Mouse (Mus musculus) forebrain, embryonic 12.5 days (tissue): ENCODE measurements at regions not wholly inside any gene's neighbourhood (a gene's known extent, or its start where the extent isn't known, plus 50 kb on each side); places are given as distances from the start of the nearest gene placed in this dataset.

Experiments
- ATAC-seq: fragments of 200-750 bp; cut with Nextera tagmentation; 2 replicates; pipeline ENCODE4 v1.8.0; 2017; ENCODE audit warnings: moderate TSS enrichment; ENCODE audit not compliant: low FRiP score
- H3K27ac ChIP-seq: fragments of 300-500 bp; sonication (generic); 2 replicates; pipeline ENCODE4 v1.5.1; 2016; ENCODE audit warnings: mild to moderate bottlenecking
- H3K27me3 ChIP-seq: fragments of 300-500 bp; sonication (generic); 2 replicates; pipeline ENCODE4 v1.6.1; 2016; ENCODE audit warnings: mild to moderate bottlenecking
- H3K36me3 ChIP-seq: fragments of 300-500 bp; sonication (generic); replicated peaks from 2 replicates; pipeline ENCODE4 v1.6.1; 2016; ENCODE audit warnings: mild to moderate bottlenecking
- H3K4me1 ChIP-seq: fragments of 300-500 bp; sonication (generic); 2 replicates; pipeline ENCODE4 v1.6.1; 2016
- H3K4me2 ChIP-seq: fragments of 300-500 bp; sonication (generic); 2 replicates; pipeline ENCODE4 v1.6.1; 2016; ENCODE audit warnings: mild to moderate bottlenecking, moderate library complexity
- H3K4me3 ChIP-seq: fragments of 300-500 bp; sonication (generic); replicated peaks from 2 replicates; pipeline ENCODE4 v1.5.1; 2016; ENCODE audit warnings: mild to moderate bottlenecking
- H3K9ac ChIP-seq: fragments of 300-500 bp; sonication (generic); 2 replicates; pipeline ENCODE4 v1.6.1; 2016; ENCODE audit warnings: mild to moderate bottlenecking
- H3K9me3 ChIP-seq: fragments of 300-500 bp; sonication (generic); 2 replicates; pipeline ENCODE4 v1.6.1; 2016
- WGBS: fragments of 180-500 bp; shearing (Covaris S2); methylation state at CpG from one replicate; pipeline ENCODE4 v1.1.7; 2016; 5-methylcytosine and 5-hydroxymethylcytosine counted together

- no peak overlapping the region for H3K27ac ChIP-seq
- no peak overlapping the region for H3K9ac ChIP-seq
- H3K4me2 ChIP-seq = no peak overlapping the region
- no peaks in the 10 kb centered on the region for H3K9me3 ChIP-seq
- no peaks in the 10 kb centered on the region for H3K27me3 ChIP-seq
- H3K36me3 ChIP-seq = no peaks in the 10 kb centered on the region
- no peak for ATAC-seq
- H3K4me1 ChIP-seq = no peaks in the 10 kb centered on the region
- no peak overlapping the region for H3K4me3 ChIP-seq
- WGBS = 37% methylated on average over 4 of the region's 4 CpGs
Measured at GRCm38 (mm10) chr16:24207056-24207455, 186.3 kb upstream of the Lpp start.

GRCm38 (mm10) chr16:24206461-24206861, 186.8 kb upstream of the Lpp start:
- Histone ChIP-seq H3K9ac (no peak overlapping the region), H3K36me3 (no peaks in the 10 kb centered on the region), H3K9me3 (no peaks in the 10 kb centered on the region), H3K4me3 (no peak overlapping the region), H3K27ac (no peak overlapping the region), H3K4me2 (no peak overlapping the region), H3K27me3 (no peaks in the 10 kb centered on the region), H3K4me1 (no peaks in the 10 kb centered on the region)
- 79% methylated on average over 4 of the region's 4 CpGs for WGBS
- ATAC-seq = no peak

GRCm38 (mm10) chr16:24205594-24205993, 187.7 kb upstream of the Lpp start:
- no peak for ATAC-seq
- H3K27ac ChIP-seq = no peak overlapping the region
- no peaks in the 10 kb centered on the region for H3K4me1 ChIP-seq
- no peak overlapping the region for H3K9ac ChIP-seq
- no peak overlapping the region for H3K4me2 ChIP-seq
- no peak overlapping the region for H3K4me3 ChIP-seq
- WGBS = 89% methylated on average over 5 of the region's 5 CpGs
- no peaks in the 10 kb centered on the region for H3K27me3 ChIP-seq
- no peaks in the 10 kb centered on the region for H3K36me3 ChIP-seq
- no peaks in the 10 kb centered on the region for H3K9me3 ChIP-seq

GRCm38 (mm10) chr16:24204064-24204730, 189.1 kb upstream of the Lpp start:
- ATAC-seq = no peak
- H3K9me3 ChIP-seq = no peaks in the 10 kb centered on the region
- H3K27me3 ChIP-seq = no peaks in the 10 kb centered on the region
- H3K4me3 ChIP-seq = no peak overlapping the region
- WGBS = 89% methylated on average over 4 of the region's 4 CpGs
- no peak overlapping the region for H3K27ac ChIP-seq
- no peaks in the 10 kb centered on the region for H3K4me1 ChIP-seq
- H3K4me2 ChIP-seq = no peak overlapping the region
- no peaks in the 10 kb centered on the region for H3K36me3 ChIP-seq
- H3K9ac ChIP-seq = no peak overlapping the region

- 92% methylated on average over 5 of the region's 5 CpGs for WGBS
- ATAC-seq = no peak
- Histone ChIP-seq H3K4me1 (no peaks in the 10 kb centered on the region), H3K4me3 (no peak overlapping the region), H3K27me3 (no peaks in the 10 kb centered on the region), H3K27ac (no peak overlapping the region), H3K36me3 (no peaks in the 10 kb centered on the region), H3K4me2 (no peak overlapping the region), H3K9ac (no peak overlapping the region), H3K9me3 (no peaks in the 10 kb centered on the region)
Measured at GRCm38 (mm10) chr16:24202653-24203052, 190.7 kb upstream of the Lpp start.

- Histone ChIP-seq H3K36me3 (no peaks in the 10 kb centered on the region), H3K9ac (no peak overlapping the region), H3K4me3 (no peak overlapping the region), H3K4me1 (no peaks in the 10 kb centered on the region), H3K4me2 (no peak overlapping the region), H3K9me3 (no peaks in the 10 kb centered on the region), H3K27me3 (no peaks in the 10 kb centered on the region), H3K27ac (no peak overlapping the region)
- WGBS = 88% methylated on average over 7 of the region's 7 CpGs
- ATAC-seq = no peak
Measured at GRCm38 (mm10) chr16:24201455-24201854, 191.9 kb upstream of the Lpp start.

- Histone ChIP-seq H3K9ac (no peak overlapping the region), H3K4me3 (no peak overlapping the region), H3K27ac (no peak overlapping the region), H3K27me3 (no peaks in the 10 kb centered on the region), H3K9me3 (no peaks in the 10 kb centered on the region), H3K4me2 (no peak overlapping the region), H3K4me1 (no peaks in the 10 kb centered on the region), H3K36me3 (no peaks in the 10 kb centered on the region)
- ATAC-seq = no peak
- 93% methylated on average over 5 of the region's 5 CpGs for WGBS
Measured at GRCm38 (mm10) chr16:24200200-24200599, 193.1 kb upstream of the Lpp start.

- H3K36me3 ChIP-seq = no peaks in the 10 kb centered on the region
- H3K4me2 ChIP-seq = no peak overlapping the region
- ATAC-seq = no peak
- 86% methylated on average over 18 of the region's 18 CpGs for WGBS
- no peak overlapping the region for H3K4me3 ChIP-seq
- no peak overlapping the region for H3K27ac ChIP-seq
- no peaks in the 10 kb centered on the region for H3K9me3 ChIP-seq
- H3K9ac ChIP-seq = no peak overlapping the region
- no peaks in the 10 kb centered on the region for H3K27me3 ChIP-seq
- H3K4me1 ChIP-seq = no peaks in the 10 kb centered on the region
Measured at GRCm38 (mm10) chr16:24199408-24200167, 193.7 kb upstream of the Lpp start.

- Histone ChIP-seq H3K27me3 (no peaks in the 10 kb centered on the region), H3K27ac (no peak overlapping the region), H3K36me3 (no peaks in the 10 kb centered on the region), H3K4me2 (no peak overlapping the region), H3K4me1 (no peaks in the 10 kb centered on the region), H3K9me3 (no peaks in the 10 kb centered on the region), H3K4me3 (no peak overlapping the region), H3K9ac (no peak overlapping the region)
- ATAC-seq = no peak
Measured at GRCm38 (mm10) chr16:24198291-24198690, 195.0 kb upstream of the Lpp start.

- H3K27ac ChIP-seq = no peak overlapping the region
- H3K9me3 ChIP-seq = no peaks in the 10 kb centered on the region
- ATAC-seq = no peak
- WGBS = 89% methylated on average over 5 of the region's 5 CpGs
- no peaks in the 10 kb centered on the region for H3K27me3 ChIP-seq
- no peaks in the 10 kb centered on the region for H3K4me1 ChIP-seq
- H3K4me3 ChIP-seq = no peak overlapping the region
- no peak overlapping the region for H3K9ac ChIP-seq
- no peak overlapping the region for H3K4me2 ChIP-seq
- no peaks in the 10 kb centered on the region for H3K36me3 ChIP-seq
Measured at GRCm38 (mm10) chr16:24197618-24198017, 195.7 kb upstream of the Lpp start.

GRCm38 (mm10) chr16:24193945-24194344, 199.4 kb upstream of the Lpp start:
- H3K27ac ChIP-seq = no peak overlapping the region
- no peaks in the 10 kb centered on the region for H3K27me3 ChIP-seq
- no peaks in the 10 kb centered on the region for H3K9me3 ChIP-seq
- no peak for ATAC-seq
- no peaks in the 10 kb centered on the region for H3K36me3 ChIP-seq
- no peak overlapping the region for H3K9ac ChIP-seq
- no peak overlapping the region for H3K4me3 ChIP-seq
- no peaks in the 10 kb centered on the region for H3K4me1 ChIP-seq
- no peak overlapping the region for H3K4me2 ChIP-seq
- WGBS = 86% methylated on average over 2 of the region's 2 CpGs

- H3K4me2 ChIP-seq = no peak overlapping the region
- no peak overlapping the region for H3K4me3 ChIP-seq
- H3K36me3 ChIP-seq = no peaks in the 10 kb centered on the region
- no peaks in the 10 kb centered on the region for H3K27me3 ChIP-seq
- WGBS = 79% methylated on average over 15 of the region's 15 CpGs
- H3K9ac ChIP-seq = no peak overlapping the region
- no peak for ATAC-seq
- no peaks in the 10 kb centered on the region for H3K9me3 ChIP-seq
- H3K27ac ChIP-seq = no peak overlapping the region
- H3K4me1 ChIP-seq = no peaks in the 10 kb centered on the region
Measured at GRCm38 (mm10) chr16:24193251-24193873, 199.9 kb upstream of the Lpp start.

- Histone ChIP-seq H3K4me3 (no peak overlapping the region), H3K4me2 (no peak overlapping the region), H3K9ac (no peak overlapping the region), H3K27ac (no peak overlapping the region), H3K9me3 (no peaks in the 10 kb centered on the region), H3K4me1 (no peaks in the 10 kb centered on the region), H3K36me3 (no peaks in the 10 kb centered on the region), H3K27me3 (no peaks in the 10 kb centered on the region)
- WGBS = 83% methylated on average over 1 of the region's 1 CpGs
- no peak for ATAC-seq
Measured at GRCm38 (mm10) chr16:24192013-24192412, 201.3 kb upstream of the Lpp start.
